Mouse (Mus musculus): ENCODE data around the gene Pik3r1.

Pik3r1 gene

DNA sequence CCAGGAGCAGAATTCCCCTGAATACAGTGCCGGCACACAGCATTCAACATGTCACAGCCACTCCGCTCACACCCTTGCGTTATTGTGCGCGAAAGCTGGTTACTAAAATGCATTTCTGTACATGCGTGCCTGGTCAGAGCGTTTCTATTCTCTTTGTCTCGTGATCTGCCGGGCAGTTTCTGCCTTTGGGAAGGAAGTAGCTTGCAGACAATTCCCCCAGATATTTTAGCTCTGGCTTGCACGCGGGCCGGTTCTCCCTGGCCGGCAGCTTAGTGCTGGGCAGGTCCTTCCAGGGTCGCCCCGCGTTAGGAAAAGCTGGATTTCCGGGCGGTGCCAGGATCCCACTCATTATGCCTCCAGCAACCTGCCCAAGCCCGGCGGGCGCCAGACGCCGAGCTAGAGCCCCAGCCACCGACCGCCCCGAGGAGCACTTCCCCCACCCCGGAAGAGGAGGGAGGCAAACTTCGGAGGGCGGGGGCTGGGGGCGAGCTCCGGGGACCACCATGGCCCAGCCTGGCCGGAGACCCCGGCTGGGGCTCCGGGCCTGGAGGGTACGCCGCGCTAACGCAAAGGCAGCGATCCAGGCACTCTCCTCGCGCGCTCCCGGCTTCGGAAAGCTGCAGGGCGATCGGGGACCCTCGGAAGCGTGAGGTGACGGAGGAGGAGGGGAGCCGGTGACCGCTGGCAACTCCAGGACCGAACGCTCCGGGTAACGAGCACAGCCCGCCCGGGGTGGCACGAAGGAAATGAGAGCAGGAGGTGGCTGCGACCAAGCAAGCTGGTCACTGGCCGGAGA is 806 bp downstream of the Pik3r1 start:
- peak; percentile 62 to 85 for DNase-seq (ENCODE audit: inconsistent age in 2 of 2, low spot score in 1 of 2)

DNA sequence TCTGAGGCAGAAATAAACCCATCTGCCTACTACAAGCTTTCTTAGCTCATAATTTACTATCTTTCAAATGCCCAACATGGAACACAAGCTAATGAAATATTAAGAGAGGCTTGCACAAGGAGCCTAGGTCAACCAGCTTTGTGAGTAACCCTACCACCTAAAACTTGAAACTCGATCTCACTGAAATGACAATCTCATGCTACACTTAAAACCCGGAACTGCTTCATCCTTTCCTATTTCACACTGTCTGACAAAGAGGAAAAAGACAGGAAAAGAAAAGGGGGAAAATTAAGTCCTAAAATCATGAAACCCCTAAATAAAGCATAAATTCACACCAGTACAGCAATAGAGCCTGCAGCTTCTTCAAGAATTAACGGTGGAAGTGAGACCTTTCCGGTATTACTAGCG is 1.4 kb downstream of the Pik3r1 start:
- DNase-seq (ENCODE audit: inconsistent age in 2 of 2, low spot score in 1 of 2), result no peak

DNA sequence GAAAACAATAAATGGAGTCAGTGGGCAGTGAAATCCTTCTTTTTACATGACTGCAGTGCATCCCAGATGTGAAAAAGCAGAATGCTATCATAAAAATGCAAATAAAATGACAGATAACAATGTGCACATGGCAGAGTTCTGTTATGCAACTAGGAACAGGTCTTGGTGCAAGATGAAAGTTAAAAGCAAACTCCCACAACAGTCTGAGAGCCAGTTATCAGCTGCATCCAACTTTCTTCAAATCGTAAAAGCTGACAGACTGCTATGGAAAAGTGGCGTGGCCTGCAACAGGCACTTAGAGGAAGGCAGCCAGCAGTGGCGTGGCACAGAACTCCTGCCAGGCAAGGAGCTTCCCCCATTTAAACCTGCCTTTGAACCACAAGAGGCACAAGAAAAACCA is 2.0 kb downstream of the Pik3r1 start:
- peak in 1 of 2 experiments; percentile 61 for DNase-seq (ENCODE audit: inconsistent age in 2 of 2, low spot score in 1 of 2)

DNA sequence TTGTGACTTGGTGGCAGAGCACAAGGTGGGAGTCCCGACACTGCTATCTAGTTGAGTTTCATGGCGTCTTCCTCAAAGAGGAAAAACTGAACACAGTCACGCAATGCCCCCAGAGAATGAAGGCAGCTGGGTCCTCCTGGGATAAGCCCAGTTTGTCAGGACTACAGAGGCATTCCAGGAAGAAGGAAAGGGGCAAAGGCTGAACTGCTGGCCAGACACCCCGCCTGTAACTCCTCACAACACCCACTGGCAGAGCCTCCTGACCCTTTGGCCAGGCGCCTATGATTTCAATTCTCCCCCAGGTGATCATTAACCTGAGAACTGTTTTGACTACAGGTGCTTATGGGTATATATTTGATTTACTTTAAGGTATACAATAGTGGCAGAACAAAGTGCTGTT is 3.9 kb downstream of the Pik3r1 start:
- peak in 1 of 2 experiments; percentile 50 for DNase-seq (ENCODE audit: inconsistent age in 2 of 2, low spot score in 1 of 2)

DNA sequence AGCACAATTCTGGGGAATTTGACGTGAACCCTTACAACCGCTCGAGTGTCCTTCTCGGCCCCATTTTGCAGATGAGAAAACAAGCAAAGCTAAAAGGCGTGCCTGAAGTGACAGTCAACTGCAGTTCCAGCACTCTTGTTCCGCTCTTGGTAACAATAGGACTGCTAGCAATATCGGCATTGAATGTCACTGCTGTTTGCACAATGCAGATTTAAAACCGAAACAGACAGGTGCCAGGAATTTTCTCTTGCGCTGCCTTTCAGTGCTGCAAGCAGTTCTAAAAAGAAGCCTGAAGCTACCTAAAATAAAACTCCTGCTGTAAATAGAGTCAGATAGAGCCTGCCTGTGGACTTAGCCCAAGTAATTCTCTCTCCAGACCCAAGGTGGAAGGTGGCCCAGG is 4.3 kb downstream of the Pik3r1 start:
- peak in 1 of 2 experiments; percentile 27 for DNase-seq (ENCODE audit: inconsistent age in 2 of 2, low spot score in 1 of 2)

DNA sequence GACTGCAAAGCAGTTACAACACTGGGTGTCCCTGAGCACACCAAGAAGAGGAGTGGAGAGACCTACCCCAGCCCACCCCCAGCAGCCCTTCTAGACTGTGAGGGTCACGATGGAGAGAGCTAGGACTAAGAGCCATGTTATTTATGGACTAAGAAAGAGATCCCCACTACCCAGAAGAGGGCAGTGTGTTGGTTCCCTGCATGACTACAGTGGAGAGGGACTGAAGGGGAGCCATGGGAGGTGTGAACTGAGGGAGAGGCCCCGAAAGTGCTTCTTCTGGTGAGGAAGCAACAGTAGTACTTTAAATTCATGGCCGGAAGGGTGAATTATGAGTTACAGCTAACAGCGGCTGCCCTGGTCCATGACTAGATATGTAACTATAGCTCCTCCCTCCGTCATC is 4.9 kb downstream of the Pik3r1 start:
- DNase-seq (ENCODE audit: inconsistent age in 2 of 2, low spot score in 1 of 2), result peak in 1 of 2 experiments; percentile 46

DNA sequence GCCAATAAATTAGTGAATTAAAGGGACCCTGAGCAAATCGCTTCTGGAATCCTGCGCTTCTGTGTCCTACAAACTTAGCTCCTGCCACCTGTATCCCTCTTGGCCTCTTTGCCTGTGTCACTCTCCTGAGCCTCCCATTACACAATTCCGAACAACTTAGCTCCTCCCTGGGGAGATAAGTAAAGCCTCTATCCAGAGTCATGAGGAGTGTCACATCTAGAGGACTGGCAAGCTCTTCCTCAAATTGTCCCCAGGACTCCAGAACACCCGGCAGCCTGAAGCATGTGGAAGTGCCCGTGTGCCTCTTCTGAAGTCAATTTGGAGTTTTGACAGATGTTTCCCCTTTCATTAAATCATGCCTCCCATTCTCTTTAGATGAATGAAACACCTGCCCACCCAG is 6.4 kb downstream of the Pik3r1 start:
- peak in 1 of 2 experiments; percentile 53 for DNase-seq (ENCODE audit: inconsistent age in 2 of 2, low spot score in 1 of 2)

DNA sequence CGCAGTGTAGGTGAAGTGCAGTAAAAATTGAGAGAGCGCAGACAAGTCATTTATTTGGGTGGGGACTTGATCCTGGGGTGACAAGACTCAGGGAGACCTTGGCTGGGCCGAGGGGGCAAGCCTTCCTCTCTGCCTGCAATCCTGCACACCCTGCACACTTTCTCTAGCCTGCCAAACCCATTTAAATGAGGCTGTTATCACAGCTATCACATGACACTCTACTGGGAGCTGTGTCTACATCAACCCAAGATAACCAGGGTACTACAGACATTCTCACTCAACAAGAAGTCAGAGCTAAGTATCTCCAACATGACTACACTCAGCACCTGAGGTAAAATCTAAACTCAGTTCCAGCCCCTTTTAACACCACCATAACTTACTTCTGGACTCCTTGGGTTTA is 7.1 kb downstream of the Pik3r1 start:
- peak in 1 of 2 experiments; percentile 47 for DNase-seq (ENCODE audit: inconsistent age in 2 of 2, low spot score in 1 of 2)

DNA sequence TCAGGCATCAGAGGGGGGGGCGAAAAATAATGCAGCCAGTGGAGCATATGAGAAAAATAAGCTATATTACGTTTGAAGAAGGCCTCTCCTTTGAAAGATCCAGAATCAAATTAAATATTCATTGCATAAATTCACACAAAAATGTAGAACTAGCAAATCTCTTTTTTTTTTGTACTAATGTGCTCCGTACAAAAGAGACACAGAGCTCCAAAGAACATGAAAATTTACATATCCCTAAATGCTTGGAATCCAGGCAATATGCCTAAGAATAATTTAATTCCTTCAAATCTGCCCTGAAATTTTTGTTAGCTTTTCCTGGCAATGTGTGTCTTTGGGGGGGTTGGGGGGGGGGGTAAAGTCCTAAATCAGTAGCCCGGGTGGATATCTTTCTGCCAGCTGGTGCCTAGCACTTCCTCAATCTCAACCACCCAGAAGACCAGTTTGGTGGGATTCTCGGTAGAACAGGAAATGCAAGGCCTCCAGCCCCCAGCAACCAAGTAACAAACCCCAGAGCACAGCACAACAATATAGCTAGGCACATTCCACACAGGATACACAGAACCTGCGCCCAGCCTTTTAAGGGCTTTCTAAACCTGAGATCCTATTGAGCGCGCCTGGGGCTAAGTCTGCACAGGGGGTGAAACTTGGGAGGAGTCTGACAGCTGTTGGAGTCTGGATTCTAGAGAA is 7.9 kb downstream of the Pik3r1 start:
- DNase-seq (ENCODE audit: inconsistent age in 2 of 2, low spot score in 1 of 2), result no peak

DNA sequence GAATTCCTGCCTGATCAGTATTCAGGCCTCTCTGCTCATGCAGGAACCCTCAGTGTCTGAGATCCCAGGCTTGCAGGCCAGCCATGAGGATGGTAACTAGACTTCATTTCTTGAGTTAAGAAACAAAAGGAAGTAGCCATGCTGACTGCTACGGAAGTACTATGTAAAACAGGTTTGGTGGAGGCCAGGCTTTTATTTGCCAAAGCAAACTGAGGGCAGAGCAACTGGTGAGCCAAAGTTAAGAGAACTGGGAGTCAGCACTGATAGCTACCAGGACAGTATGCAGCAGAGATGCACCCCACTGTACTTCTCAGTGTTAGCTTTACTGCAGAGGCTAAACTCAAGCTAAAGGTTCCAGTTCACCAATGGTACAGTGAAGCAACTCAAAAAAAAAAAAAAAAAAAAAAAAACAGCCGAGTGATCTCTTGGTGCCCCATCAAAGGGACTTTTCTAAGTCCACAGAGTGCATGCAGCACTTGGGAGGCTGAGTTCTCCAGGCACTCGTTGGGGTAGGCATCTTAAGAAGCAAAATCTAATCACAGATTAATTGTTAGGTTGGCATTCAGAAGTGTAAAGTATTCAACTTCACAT is 8.6 kb downstream of the Pik3r1 start:
- DNase-seq (ENCODE audit: inconsistent age in 2 of 2, low spot score in 1 of 2), result no peak

DNA sequence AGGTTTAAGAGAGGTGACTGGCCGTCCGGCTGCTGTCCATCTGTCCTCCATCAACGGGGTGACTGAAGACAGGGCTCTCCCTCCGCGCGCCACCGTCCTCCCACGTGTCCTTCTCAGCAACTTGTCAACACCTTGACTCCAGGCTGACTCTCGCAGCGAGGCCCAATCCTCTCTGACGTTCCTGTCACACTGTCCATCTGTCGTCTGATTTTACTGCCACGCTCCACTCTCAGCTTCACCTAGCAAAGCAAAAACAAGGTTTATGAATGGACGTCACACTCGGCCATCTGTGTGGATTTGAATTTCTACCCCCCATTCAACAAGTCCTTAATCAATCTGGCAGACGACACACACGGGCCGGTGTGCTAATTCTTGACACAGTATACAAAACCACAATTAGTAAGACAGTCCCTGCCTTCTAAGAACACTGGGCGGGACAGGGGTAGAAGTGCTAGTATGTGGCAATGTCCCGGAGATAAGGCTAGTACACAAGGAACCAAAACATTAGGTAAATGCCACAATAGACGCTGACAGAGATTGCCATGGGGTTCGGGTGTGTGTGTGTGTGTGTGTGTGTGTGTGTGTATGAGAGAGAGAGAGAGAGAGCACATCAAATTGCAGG is 10.1 kb downstream of the Pik3r1 start:
- peak in 1 of 2 experiments; percentile 41 for DNase-seq (ENCODE audit: inconsistent age in 2 of 2, low spot score in 1 of 2)

DNA sequence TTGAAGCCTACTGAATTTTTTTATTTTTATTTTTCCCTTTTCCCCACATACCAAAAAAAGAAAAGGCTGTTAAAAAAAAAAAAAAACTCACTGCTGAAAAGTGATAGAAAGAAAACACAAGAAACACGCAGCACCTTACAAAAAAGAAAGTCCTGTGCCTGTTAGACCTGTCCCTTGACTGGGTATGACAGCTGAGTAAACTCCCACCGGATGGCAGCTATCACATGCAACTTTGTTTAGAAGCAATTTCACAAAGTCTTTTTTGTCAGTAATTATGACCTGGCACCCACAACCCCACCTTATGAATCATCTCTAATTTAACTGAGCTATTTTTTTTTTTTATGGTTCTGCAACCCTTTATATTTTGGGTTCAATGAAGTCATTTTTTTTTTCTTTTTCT is 12.8 kb downstream of the Pik3r1 start:
- no peak for DNase-seq (ENCODE audit: inconsistent age in 2 of 2, low spot score in 1 of 2)

DNA sequence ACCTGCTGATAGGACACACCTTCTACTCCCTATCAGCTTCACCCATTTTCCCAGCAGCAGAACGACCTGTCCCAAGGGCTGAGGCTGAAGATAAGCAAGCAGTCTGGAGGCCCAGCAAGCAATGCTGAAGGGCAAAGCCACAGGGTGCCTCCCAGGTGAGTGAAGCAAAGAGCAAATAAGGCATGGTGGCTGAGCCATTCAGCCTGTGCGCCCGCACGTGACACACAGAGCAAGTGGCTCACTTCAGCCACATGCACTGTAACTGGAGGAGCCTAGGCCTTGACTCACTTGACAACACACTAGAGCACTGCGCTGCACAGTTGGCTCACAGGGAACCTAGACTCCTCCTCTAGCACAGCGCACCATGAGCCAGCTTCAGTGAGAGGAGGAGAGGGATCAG is 14.4 kb downstream of the Pik3r1 start:
- peak in 1 of 2 experiments; percentile 51 for DNase-seq (ENCODE audit: inconsistent age in 2 of 2, low spot score in 1 of 2)

DNA sequence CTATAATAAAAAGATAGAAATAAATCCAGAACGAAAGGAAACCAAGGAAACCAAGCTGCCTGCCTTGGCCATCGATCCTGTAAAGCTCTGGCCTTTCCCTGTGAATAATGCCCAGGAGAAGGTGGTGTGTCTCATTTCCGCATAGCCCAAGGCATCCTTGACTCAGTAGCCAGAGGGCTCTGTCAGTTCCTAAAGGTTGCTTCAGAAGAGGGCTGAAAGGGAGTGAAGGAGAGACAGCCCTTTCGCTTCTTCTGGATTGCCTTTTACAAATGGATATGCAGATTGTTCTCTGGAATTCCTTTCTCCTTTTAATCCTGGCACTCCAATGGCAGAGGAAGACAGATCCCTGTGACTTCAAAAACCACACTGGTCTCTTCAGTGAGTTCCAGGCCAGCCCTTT is 16.2 kb downstream of the Pik3r1 start:
- peak in 1 of 2 experiments; percentile 34 for DNase-seq (ENCODE audit: inconsistent age in 2 of 2, low spot score in 1 of 2)

DNA sequence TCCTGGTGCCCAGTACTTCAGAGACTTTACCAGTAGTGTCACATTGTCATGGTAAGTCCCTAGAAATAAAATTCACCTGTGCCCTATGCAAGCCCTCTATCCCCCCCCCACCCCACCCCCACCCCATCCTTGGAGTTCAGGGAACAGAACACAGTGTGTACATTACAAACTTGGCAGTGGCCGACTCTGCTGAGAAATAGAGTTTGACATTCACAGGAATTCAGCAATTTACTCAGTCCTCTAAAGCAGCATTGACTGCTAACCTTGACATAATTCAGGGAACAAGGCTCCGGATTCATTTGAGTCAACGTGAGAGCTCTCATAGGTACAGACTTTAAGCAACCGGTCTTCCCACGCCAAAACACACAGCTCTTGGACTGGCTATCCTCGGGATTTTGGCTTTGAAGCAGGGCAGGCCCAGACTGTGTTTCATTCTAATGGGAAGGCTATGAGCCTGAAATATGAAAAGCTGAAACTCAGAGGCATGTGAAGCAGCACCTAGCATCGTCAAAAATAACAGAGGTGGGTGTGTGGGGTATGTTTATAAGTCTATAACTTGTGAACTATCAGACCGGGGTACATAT is 21.9 kb downstream of the Pik3r1 start:
- DNase-seq (ENCODE audit: inconsistent age in 2 of 2, low spot score in 1 of 2), result peak in 1 of 2 experiments; percentile 69

DNA sequence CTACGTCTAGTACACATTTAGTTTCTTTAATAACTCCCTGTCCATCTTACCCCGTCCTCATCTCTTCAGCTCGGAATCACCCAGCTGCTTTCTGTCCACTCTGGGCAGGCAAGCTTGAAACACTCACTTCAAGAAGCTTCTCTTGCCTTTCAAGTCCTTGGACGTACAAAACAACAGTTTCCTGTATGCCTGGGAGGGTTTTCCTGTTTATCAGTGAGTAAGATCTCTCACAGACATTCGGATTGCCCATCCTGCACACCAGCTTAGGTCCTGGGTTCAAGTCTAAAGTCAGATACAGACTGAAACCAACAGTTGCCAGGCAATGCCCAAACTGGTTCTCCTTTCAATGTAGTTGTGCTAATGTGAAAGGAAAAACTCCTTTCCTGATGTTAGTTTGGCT is 23.1 kb downstream of the Pik3r1 start:
- DNase-seq (ENCODE audit: inconsistent age in 2 of 2, low spot score in 1 of 2), result no peak

DNA sequence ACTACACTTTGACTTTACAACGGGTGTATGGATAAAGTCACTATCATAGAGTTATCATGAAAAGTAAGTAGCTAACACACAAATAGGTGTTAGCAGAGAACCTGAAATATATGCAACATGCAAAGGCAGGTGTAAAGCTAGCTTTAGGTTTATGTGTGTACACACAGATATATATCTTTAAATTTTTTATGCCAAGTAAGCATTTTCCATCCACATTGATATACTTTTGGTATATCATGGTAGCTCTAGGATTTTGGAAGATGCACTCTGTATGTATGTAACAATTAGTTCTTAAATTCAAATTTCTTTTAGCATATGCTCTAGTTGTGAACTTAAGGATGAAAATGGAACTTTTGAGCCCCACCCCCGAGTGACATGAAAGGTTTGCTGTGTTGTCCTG is 24.0 kb downstream of the Pik3r1 start:
- DNase-seq (ENCODE audit: inconsistent age in 2 of 2, low spot score in 1 of 2), result no peak

DNA sequence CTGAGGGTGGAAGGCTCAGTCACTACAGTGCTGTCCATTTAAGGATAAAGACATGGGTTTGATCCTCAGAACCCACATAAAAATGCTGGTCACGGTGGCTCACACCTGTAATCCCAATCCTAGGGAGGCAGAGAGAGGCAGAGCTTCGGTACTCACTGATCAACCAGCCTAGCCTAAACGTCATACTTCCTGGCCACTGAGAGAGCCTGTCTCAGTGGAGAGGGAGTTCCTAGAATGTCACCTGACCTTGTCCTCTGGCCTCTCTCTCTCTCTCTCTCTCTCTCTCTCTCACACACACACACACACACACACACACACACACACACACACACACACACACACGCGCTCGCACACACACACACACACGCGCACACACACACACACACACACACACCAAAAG is 24.8 kb downstream of the Pik3r1 start:
- no peak for DNase-seq (ENCODE audit: inconsistent age in 2 of 2, low spot score in 1 of 2)

DNA sequence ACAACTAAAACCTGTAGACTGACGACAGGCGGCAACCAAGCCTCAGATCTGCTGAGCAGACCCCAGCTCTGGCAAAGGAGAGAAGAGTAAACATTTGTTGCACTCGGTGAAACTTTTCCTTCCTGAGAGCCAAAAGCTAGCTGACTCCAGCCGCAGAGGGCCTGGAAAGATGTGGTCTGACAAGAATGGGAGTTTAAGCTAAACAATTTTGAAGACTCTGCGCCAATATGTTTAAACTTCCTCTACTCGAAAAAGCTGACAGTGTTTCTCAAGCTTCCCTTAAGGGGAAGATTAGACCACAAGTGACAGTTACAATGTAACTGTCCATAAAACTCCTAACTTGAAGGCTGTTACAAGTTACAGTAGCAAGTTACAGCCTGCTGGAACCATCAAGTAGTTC is 25.4 kb downstream of the Pik3r1 start:
- no peak for DNase-seq (ENCODE audit: inconsistent age in 2 of 2, low spot score in 1 of 2)

DNA sequence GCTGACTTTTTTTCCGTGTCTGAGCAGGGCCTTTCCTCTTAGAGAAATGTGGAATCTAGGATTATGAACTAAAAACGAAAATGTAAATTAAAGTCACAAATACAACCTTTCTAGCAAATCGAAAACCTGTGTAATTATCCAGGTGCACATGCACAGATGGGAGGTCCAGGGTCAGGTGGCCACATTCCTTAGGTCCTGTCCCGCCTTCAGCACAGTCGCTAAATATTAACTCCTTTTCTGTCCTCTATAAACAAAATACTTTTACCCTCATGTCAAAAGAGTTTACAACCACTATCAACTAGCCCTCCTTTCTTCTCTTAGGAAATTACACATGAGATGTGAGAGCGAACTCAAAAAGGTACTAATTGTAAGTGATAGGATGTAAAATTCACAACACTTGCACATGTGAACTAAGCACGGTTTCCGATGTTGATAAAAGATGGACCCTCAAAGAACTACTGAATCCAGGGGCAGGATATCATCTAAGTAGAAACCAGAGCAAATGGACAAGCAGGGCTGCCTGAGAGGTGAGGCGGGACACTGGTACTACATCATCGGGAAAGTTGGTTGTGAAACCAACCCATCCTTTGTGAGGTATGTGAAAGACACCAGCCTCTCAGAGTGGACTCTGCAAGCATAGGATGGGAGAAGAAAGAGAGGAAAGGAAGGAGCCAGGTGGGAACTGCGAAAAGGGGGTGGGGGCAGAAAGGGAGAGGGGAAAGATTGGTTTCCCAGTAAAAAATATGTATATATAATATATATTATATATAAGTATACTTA is 26.3 kb downstream of the Pik3r1 start:
- no peak for DNase-seq (ENCODE audit: inconsistent age in 2 of 2, low spot score in 1 of 2)

All from adrenal gland, adult (tissue).